Mouse (Mus musculus): ENCODE data around the gene Eef1akmt2. TPM values are rescaled to one million over a fixed set of nuclear protein-coding genes. Genes with fewer than 3 reads are reported as not detected.

The Eef1akmt2 gene
- total RNA-seq, 2 experiments from 2014 or later = 13.9 to 14.6 TPM

Other genes with a start within 250 kb of the Eef1akmt2 start
- 10 to 100 TPM; 18.0 to 18.4 TPM for gene Lhpp, start 242.0 kb downstream of the Eef1akmt2 start, total RNA-seq (2021)
- gene Fam53b, start 38.8 kb downstream of the Eef1akmt2 start, total RNA-seq (2021) = 10 to 100 TPM; 35.5 to 46.0 TPM
- gene Abraxas2, start 6.6 kb upstream of the Eef1akmt2 start, total RNA-seq (2021) = 10 to 100 TPM; 23.9 to 27.9 TPM
- 10 to 100 TPM; 34.8 to 36.2 TPM for gene Zranb1, start 78.5 kb upstream of the Eef1akmt2 start, total RNA-seq (2021)

Data from heart, postnatal 10 days (tissue).